Mouse (Mus musculus): ENCODE data around the gene Cyb5d2. TPM values are rescaled to one million over a fixed set of nuclear protein-coding genes. Genes with fewer than 3 reads are reported as not detected.

Gene Cyb5d2
- polyA plus RNA-seq (2015; fragmentation: Nextera tagmentation; extraction: Ambion mirVana), result 5.1 and 6.5 TPM in 2 replicates

DNA sequence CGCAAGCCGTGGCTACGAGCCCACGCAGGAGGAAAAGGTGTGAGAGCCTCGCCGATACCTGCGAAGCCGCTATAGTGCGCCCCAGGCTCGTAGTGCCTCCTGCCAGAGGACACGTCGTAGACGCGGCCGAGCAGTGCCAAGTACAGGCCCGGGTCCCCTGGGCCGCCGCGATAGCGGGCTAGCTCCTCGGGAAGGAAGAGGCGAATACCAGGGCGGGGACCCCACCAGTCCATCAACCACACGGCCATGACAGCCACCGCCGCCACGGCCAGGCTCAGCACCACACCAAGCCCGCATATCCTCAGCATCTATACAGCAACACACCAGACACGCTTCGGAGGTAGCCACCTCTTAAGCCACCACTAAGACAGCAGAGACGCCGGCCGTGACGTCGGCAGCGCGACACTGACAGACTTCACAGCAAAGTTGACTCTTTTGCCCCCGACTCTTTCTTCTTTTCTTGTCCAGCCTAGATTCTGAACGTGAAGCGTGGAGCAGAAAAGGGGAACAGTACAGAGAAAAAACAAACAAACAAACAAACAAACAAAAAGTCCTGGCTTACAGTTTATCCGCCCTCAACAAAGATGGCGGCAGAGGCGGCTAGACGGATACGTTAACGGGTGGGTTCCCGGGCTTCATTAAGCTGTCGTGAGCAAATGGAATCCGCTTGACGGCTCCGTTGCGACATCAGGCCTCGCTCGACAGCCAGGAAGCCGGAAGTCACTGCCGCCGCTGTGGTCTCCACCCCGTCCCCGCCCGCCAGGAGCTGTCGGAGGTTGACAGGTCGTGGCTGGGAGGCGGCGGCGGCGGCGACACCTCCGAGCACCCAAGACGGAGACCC is at the start of gene Cyb5d2, which contains the start of gene Zzef1:
Gene Cyb5d2 (minus strand): TSS at position 688 of the 841 bp plus-strand sequence.
Gene Zzef1 (plus strand): TSS at position 772 of the 841 bp plus-strand sequence.
- H3K9me3 ChIP-seq (replicated peaks; ENCODE audit: control insufficient read depth, low read length), result no peaks in the 10 kb centered on the region
- no peaks in the 10 kb centered on the region for H3K27me3 ChIP-seq (ENCODE audit: control insufficient read depth, insufficient read depth, low read length)
- peak within 1 kb of the TSS; percentile 91 for H3K9ac ChIP-seq (ENCODE audit: low read length)
- H3K27ac ChIP-seq (ENCODE audit: low read length), result peak within 1 kb of the TSS; percentile 70
- H3K36me3 ChIP-seq (ENCODE audit: control insufficient read depth, insufficient read depth, low read length), result no peaks in the 10 kb centered on the region
- peak; percentile 94 for ATAC-seq (ENCODE audit: insufficient read depth, low FRiP score)
- WGBS, result under 1% methylated on average over 69 of the region's 69 CpGs
- H3K4me2 ChIP-seq (ENCODE audit: low read depth, low read length), result peak within 1 kb of the TSS; percentile 90
- H3K4me1 ChIP-seq (ENCODE audit: control insufficient read depth, insufficient read depth, low read length), result no peaks in the 10 kb centered on the region
- peak within 1 kb of the TSS; percentile 96 for H3K4me3 ChIP-seq (replicated peaks; ENCODE audit: low read length)

DNA sequence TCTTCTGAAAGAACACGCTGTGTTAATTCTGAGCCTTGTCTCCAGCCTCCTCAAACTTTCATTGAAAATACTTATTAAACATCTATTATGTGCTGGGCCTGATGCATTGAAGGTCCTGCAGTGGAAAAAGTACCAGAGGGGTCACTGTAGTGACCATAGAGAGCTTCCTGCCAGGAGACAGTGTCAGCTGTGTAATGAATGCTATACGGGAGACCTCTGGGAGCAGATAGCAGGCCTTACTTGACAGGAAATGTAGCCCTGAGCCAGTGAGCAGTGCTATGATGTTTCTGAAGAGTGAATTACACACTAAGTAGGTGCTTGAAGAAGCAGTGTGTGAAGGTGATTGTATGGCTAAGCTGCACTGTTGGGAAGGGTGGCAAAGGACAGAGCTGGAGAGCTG is 49.6 kb upstream of the Cyb5d2 start:
- no peak for ATAC-seq (ENCODE audit: insufficient read depth, low FRiP score)
- 93% methylated on average over 2 of the region's 2 CpGs for WGBS
- no peak overlapping the region for H3K9ac ChIP-seq (ENCODE audit: low read length)
- no peaks in the 10 kb centered on the region for H3K9me3 ChIP-seq (replicated peaks; ENCODE audit: control insufficient read depth, low read length)
- H3K27ac ChIP-seq (ENCODE audit: low read length), result peak overlapping the region; percentile 44
- H3K27me3 ChIP-seq (ENCODE audit: control insufficient read depth, insufficient read depth, low read length), result no peaks in the 10 kb centered on the region
- no peak overlapping the region for H3K4me3 ChIP-seq (replicated peaks; ENCODE audit: low read length)
- no peaks in the 10 kb centered on the region for H3K4me1 ChIP-seq (ENCODE audit: control insufficient read depth, insufficient read depth, low read length)
- H3K36me3 ChIP-seq (ENCODE audit: control insufficient read depth, insufficient read depth, low read length), result 0 out of 2 replicates have a peak, but pooled peaks cover 5% of the 10 kb centered on the region
- no peak overlapping the region for H3K4me2 ChIP-seq (ENCODE audit: low read depth, low read length)

DNA sequence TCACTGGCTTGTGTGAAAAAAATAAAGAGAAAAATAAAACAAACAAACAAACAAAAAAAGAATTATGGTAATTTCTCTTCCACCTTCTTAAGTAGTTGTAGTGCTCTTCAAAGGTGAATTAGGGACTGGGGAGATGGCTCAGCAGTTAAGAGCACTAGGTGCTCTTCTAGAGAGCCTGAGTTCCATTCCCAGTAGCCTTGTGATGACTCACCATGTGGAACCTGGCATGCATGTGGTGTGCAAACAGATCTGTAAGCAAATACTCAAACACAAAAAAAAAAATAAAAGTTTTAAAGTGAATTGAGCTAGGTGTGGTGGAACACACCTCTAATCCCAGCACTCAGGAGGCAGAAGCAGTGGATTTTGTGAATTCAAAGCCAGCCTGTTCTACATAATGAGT is 47.6 kb upstream of the Cyb5d2 start:
- Histone ChIP-seq H3K36me3 (ENCODE audit: control insufficient read depth, insufficient read depth, low read length) (0 out of 2 replicates have a peak, but pooled peaks cover 4% of the 10 kb centered on the region), H3K9ac (ENCODE audit: low read length) (no peak overlapping the region), H3K27ac (ENCODE audit: low read length) (peak overlapping the region; percentile 2; the same call in 1 of the 2 replicates), H3K9me3 (replicated peaks; ENCODE audit: control insufficient read depth, low read length) (no peaks in the 10 kb centered on the region), H3K4me3 (replicated peaks; ENCODE audit: low read length) (no peak overlapping the region), H3K4me1 (ENCODE audit: control insufficient read depth, insufficient read depth, low read length) (no peaks in the 10 kb centered on the region), H3K27me3 (ENCODE audit: control insufficient read depth, insufficient read depth, low read length) (no peaks in the 10 kb centered on the region), H3K4me2 (ENCODE audit: low read depth, low read length) (no peak overlapping the region)
- ATAC-seq (ENCODE audit: insufficient read depth, low FRiP score), result peak; percentile 62; the same call in 1 of the 2 replicates

DNA sequence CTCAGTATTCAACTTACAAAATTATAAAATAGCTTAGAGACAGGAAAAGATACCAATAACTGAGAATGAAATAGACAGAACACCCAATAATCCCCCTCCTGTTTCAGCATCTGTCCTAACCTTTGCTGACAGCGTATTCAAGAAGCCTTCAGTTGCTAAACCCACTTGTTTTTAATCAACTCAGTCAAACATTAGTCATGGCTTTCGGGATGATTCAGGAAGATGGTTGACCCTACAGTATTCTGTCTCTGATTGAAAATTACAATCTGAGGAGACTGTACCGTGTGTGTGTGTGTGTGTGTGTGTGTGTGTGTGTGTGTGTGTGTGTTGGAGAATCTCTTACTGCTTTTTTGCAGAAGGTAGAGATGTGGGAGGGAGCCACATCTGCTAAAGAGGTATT is 46.8 kb upstream of the Cyb5d2 start:
- H3K27ac ChIP-seq (ENCODE audit: low read length), result no peak overlapping the region
- H3K9me3 ChIP-seq (replicated peaks; ENCODE audit: control insufficient read depth, low read length), result no peaks in the 10 kb centered on the region
- H3K9ac ChIP-seq (ENCODE audit: low read length), result no peak overlapping the region
- no peaks in the 10 kb centered on the region for H3K27me3 ChIP-seq (ENCODE audit: control insufficient read depth, insufficient read depth, low read length)
- ATAC-seq (ENCODE audit: insufficient read depth, low FRiP score), result no peak
- H3K4me1 ChIP-seq (ENCODE audit: control insufficient read depth, insufficient read depth, low read length), result no peaks in the 10 kb centered on the region
- 83% methylated on average over 3 of the region's 3 CpGs for WGBS
- no peaks in the 10 kb centered on the region for H3K36me3 ChIP-seq (ENCODE audit: control insufficient read depth, insufficient read depth, low read length)
- no peak overlapping the region for H3K4me3 ChIP-seq (replicated peaks; ENCODE audit: low read length)
- H3K4me2 ChIP-seq (ENCODE audit: low read depth, low read length), result no peak overlapping the region

DNA sequence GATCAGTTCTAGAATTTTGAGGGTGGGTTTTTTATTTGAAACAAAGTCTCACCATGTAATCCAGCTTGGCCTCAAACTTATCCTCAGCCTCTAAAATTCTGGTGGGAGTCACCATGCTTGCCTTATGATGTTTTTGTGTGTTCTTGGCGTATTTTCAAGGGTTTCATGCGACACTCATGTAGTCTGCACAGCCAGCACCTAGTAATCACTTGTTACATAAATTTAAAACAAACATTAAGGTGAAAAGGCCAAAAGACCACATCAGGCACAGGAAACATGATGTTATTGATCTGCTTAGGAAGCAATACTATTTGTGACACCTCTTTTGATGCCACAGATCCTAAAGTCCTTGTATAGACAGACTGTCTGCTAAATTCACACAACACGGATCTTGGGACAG is 33.9 kb upstream of the Cyb5d2 start:
- WGBS, result 82% methylated on average over 3 of the region's 3 CpGs
- Histone ChIP-seq H3K4me3 (replicated peaks; ENCODE audit: low read length) (no peak overlapping the region), H3K36me3 (ENCODE audit: control insufficient read depth, insufficient read depth, low read length) (peaks cover 10% of the 10 kb centered on the region; the same call in 1 of the 2 replicates), H3K27me3 (ENCODE audit: control insufficient read depth, insufficient read depth, low read length) (no peaks in the 10 kb centered on the region), H3K9me3 (replicated peaks; ENCODE audit: control insufficient read depth, low read length) (no peaks in the 10 kb centered on the region), H3K4me1 (ENCODE audit: control insufficient read depth, insufficient read depth, low read length) (no peaks in the 10 kb centered on the region), H3K4me2 (ENCODE audit: low read depth, low read length) (no peak overlapping the region), H3K9ac (ENCODE audit: low read length) (no peak overlapping the region), H3K27ac (ENCODE audit: low read length) (no peak overlapping the region)
- ATAC-seq (ENCODE audit: insufficient read depth, low FRiP score), result no peak

DNA sequence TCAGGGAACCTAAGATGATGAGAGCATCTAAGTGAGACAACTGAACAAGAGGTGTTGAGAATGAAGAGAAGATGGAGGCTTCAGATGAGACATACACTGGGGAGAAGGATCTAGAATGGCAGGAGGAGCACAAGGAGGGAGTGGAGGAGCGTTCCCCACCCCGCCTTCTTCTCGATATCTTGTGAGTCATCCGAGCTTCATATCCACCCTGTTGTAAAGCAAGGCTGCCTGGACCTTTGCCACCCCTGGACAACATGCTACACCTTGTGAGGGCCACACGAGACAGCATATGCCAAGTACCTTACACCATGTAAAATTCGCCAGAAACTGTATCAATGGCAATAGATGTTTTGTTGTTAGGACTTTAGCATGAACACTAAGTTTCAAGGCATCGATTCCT is 25.1 kb upstream of the Cyb5d2 start:
- H3K27ac ChIP-seq (ENCODE audit: low read length), result no peak overlapping the region
- H3K4me3 ChIP-seq (replicated peaks; ENCODE audit: low read length), result no peak overlapping the region
- H3K36me3 ChIP-seq (ENCODE audit: control insufficient read depth, insufficient read depth, low read length), result peaks cover 12% of the 10 kb centered on the region; the same call in 1 of the 2 replicates
- no peak overlapping the region for H3K9ac ChIP-seq (ENCODE audit: low read length)
- H3K4me2 ChIP-seq (ENCODE audit: low read depth, low read length), result no peak overlapping the region
- no peaks in the 10 kb centered on the region for H3K4me1 ChIP-seq (ENCODE audit: control insufficient read depth, insufficient read depth, low read length)
- no peak for ATAC-seq (ENCODE audit: insufficient read depth, low FRiP score)
- no peaks in the 10 kb centered on the region for H3K9me3 ChIP-seq (replicated peaks; ENCODE audit: control insufficient read depth, low read length)
- no peaks in the 10 kb centered on the region for H3K27me3 ChIP-seq (ENCODE audit: control insufficient read depth, insufficient read depth, low read length)
- WGBS, result 85% methylated on average over 7 of the region's 7 CpGs

DNA sequence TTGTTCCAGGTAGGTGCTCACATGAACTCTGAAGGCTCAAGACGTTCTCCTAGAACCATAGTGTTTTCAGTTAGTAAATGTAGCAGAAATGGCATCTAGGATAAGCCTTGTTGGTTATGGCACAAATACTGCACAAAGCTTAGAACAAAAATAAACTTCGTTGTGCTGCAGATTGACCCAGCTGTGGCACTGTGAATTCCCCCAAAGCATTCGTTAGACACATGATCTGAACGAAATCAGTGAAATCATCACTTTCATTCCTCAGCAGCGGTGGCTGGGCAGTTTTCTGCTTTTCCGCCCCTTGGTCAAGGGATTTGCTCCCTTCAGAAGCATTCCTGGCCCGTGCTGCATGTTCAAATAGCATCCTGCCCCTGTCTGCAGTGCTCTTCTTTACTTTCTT is 22.1 kb upstream of the Cyb5d2 start:
- H3K4me2 ChIP-seq (ENCODE audit: low read depth, low read length), result no peak overlapping the region
- ATAC-seq (ENCODE audit: insufficient read depth, low FRiP score), result no peak
- WGBS, result 94% methylated on average over 7 of the region's 7 CpGs
- no peak overlapping the region for H3K9ac ChIP-seq (ENCODE audit: low read length)
- no peaks in the 10 kb centered on the region for H3K9me3 ChIP-seq (replicated peaks; ENCODE audit: control insufficient read depth, low read length)
- H3K27me3 ChIP-seq (ENCODE audit: control insufficient read depth, insufficient read depth, low read length), result no peaks in the 10 kb centered on the region
- H3K4me3 ChIP-seq (replicated peaks; ENCODE audit: low read length), result no peak overlapping the region
- H3K4me1 ChIP-seq (ENCODE audit: control insufficient read depth, insufficient read depth, low read length), result no peaks in the 10 kb centered on the region
- no peak overlapping the region for H3K27ac ChIP-seq (ENCODE audit: low read length)
- H3K36me3 ChIP-seq (ENCODE audit: control insufficient read depth, insufficient read depth, low read length), result peaks cover 7% of the 10 kb centered on the region; the same call in 1 of the 2 replicates

DNA sequence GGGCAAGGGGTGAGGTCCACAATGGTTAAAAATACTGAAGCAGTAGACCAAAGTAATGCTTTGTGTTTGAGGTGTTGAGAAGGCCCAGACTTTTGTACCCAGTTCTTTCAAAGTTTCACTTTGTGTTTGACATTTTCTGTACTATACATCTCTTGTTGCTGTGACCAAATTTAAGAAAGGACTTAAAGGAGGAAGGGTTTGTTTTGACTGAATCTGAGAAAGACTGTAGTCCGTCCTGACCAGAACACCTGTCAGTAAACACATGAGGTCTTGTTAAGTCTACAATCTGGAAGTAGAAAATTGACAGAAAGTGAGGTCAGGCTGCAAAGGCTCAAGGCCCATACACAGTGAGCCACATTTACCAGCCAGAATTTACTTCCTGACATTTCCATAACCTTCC is 20.9 kb upstream of the Cyb5d2 start:
- ATAC-seq (ENCODE audit: insufficient read depth, low FRiP score), result no peak
- Histone ChIP-seq H3K9ac (ENCODE audit: low read length) (no peak overlapping the region), H3K27me3 (ENCODE audit: control insufficient read depth, insufficient read depth, low read length) (no peaks in the 10 kb centered on the region), H3K4me2 (ENCODE audit: low read depth, low read length) (no peak overlapping the region), H3K36me3 (ENCODE audit: control insufficient read depth, insufficient read depth, low read length) (peaks cover 3% of the 10 kb centered on the region; the same call in 1 of the 2 replicates), H3K27ac (ENCODE audit: low read length) (no peak overlapping the region), H3K9me3 (replicated peaks; ENCODE audit: control insufficient read depth, low read length) (no peaks in the 10 kb centered on the region), H3K4me1 (ENCODE audit: control insufficient read depth, insufficient read depth, low read length) (no peaks in the 10 kb centered on the region), H3K4me3 (replicated peaks; ENCODE audit: low read length) (no peak overlapping the region)
- WGBS, result 59% methylated on average over 1 of the region's 1 CpGs

DNA sequence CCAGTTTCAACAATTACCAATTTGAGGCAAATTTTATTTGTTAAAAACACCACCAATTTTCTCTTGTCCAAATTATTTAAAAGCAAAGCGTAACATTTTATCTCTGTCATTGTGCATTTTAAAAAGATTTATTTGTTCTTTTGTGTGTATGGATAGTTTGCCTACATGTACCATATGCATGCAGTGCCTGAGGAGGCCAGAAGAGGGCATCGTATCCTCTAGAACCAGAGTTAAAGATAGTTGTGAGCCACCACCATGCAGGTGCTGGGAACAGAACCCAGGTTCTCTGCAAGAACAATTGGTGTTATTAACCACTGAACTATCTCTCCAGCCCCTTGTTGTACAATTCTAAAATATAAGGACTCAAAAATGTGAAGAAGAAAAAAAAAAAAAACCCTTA is 18.2 kb upstream of the Cyb5d2 start:
- Histone ChIP-seq H3K27me3 (ENCODE audit: control insufficient read depth, insufficient read depth, low read length) (no peaks in the 10 kb centered on the region), H3K4me3 (replicated peaks; ENCODE audit: low read length) (no peak overlapping the region), H3K9me3 (replicated peaks; ENCODE audit: control insufficient read depth, low read length) (no peaks in the 10 kb centered on the region), H3K27ac (ENCODE audit: low read length) (no peak overlapping the region), H3K4me1 (ENCODE audit: control insufficient read depth, insufficient read depth, low read length) (no peaks in the 10 kb centered on the region), H3K9ac (ENCODE audit: low read length) (no peak overlapping the region), H3K4me2 (ENCODE audit: low read depth, low read length) (no peak overlapping the region), H3K36me3 (ENCODE audit: control insufficient read depth, insufficient read depth, low read length) (peaks cover 3% of the 10 kb centered on the region; the same call in 1 of the 2 replicates)
- ATAC-seq (ENCODE audit: insufficient read depth, low FRiP score), result no peak
- 77% methylated on average over 2 of the region's 2 CpGs for WGBS
